Mouse (Mus musculus): ENCODE results near the gene Pdzrn3. TPM values are rescaled to one million over a fixed set of nuclear protein-coding genes. Genes with fewer than 3 reads are reported as not detected.

Gene Pdzrn3
- polyA plus RNA-seq, 1 experiment from 2014 or later: 9.2 TPM

GRCm38 (mm10) chr6:101254652-101255051, 123.0 kb downstream of the Pdzrn3 start:
- H3K9me3 ChIP-seq (replicated peaks): no peaks in the 10 kb centered on the region
- H3K4me1 ChIP-seq: peaks cover 69% of the 10 kb centered on the region
- no peaks in the 10 kb centered on the region for H3K36me3 ChIP-seq
- no peaks in the 10 kb centered on the region for H3K27me3 ChIP-seq (ENCODE audit: low read depth, poor library complexity, severe bottlenecking)
- 32% methylated on average over 4 of the region's 4 CpGs for WGBS
- no peak for DNase-seq (ENCODE audit: low spot score)
- H3K4me3 ChIP-seq: no peak overlapping the region
- H3K27ac ChIP-seq: 0 out of 2 replicates have a peak overlapping the region, but pooled peaks have one; percentile 11

GRCm38 (mm10) chr6:101251916-101252603, 125.6 kb downstream of the Pdzrn3 start:
- no peak for DNase-seq (ENCODE audit: low spot score)
- Histone ChIP-seq H3K9me3 (replicated peaks) (no peaks in the 10 kb centered on the region), H3K36me3 (no peaks in the 10 kb centered on the region), H3K27ac (peak overlapping the region; percentile 80), H3K4me1 (peaks cover 76% of the 10 kb centered on the region), H3K4me3 (no peak overlapping the region), H3K27me3 (ENCODE audit: low read depth, poor library complexity, severe bottlenecking) (no peaks in the 10 kb centered on the region)
- WGBS: 78% methylated on average over 12 of the region's 12 CpGs

- no peaks in the 10 kb centered on the region for H3K27me3 ChIP-seq (ENCODE audit: low read depth, poor library complexity, severe bottlenecking)
- peak overlapping the region; percentile 80 for H3K27ac ChIP-seq
- DNase-seq (ENCODE audit: low spot score): peak; percentile 44
- no peaks in the 10 kb centered on the region for H3K36me3 ChIP-seq
- no peak overlapping the region for H3K4me3 ChIP-seq
- H3K9me3 ChIP-seq (replicated peaks): no peaks in the 10 kb centered on the region
- 47% methylated on average over 5 of the region's 5 CpGs for WGBS
- peaks cover 74% of the 10 kb centered on the region for H3K4me1 ChIP-seq
Observed at GRCm38 (mm10) chr6:101251160-101251559, 126.5 kb downstream of the Pdzrn3 start.

GRCm38 (mm10) chr6:101246137-101246536, 131.6 kb downstream of the Pdzrn3 start:
- Histone ChIP-seq H3K4me3 (no peak overlapping the region), H3K36me3 (no peaks in the 10 kb centered on the region), H3K4me1 (peaks cover 31% of the 10 kb centered on the region), H3K27ac (no peak overlapping the region; the same call in 1 of the 2 replicates), H3K9me3 (replicated peaks) (no peaks in the 10 kb centered on the region), H3K27me3 (ENCODE audit: low read depth, poor library complexity, severe bottlenecking) (no peaks in the 10 kb centered on the region)
- DNase-seq (ENCODE audit: low spot score): no peak
- 78% methylated on average over 4 of the region's 4 CpGs for WGBS

GRCm38 (mm10) chr6:101244355-101244754, 133.3 kb downstream of the Pdzrn3 start:
- no peak for DNase-seq (ENCODE audit: low spot score)
- Histone ChIP-seq H3K4me3 (no peak overlapping the region), H3K27me3 (ENCODE audit: low read depth, poor library complexity, severe bottlenecking) (no peaks in the 10 kb centered on the region), H3K36me3 (no peaks in the 10 kb centered on the region), H3K4me1 (peaks cover 16% of the 10 kb centered on the region), H3K9me3 (replicated peaks) (no peaks in the 10 kb centered on the region), H3K27ac (no peak overlapping the region)
- WGBS: 90% methylated on average over 3 of the region's 3 CpGs

- Histone ChIP-seq H3K4me1 (peaks cover 13% of the 10 kb centered on the region), H3K27ac (no peak overlapping the region), H3K4me3 (no peak overlapping the region), H3K36me3 (no peaks in the 10 kb centered on the region), H3K9me3 (replicated peaks) (no peaks in the 10 kb centered on the region), H3K27me3 (ENCODE audit: low read depth, poor library complexity, severe bottlenecking) (no peaks in the 10 kb centered on the region)
- no peak for DNase-seq (ENCODE audit: low spot score)
- WGBS: 91% methylated on average over 7 of the region's 7 CpGs
Observed at GRCm38 (mm10) chr6:101243189-101243815, 134.4 kb downstream of the Pdzrn3 start.

GRCm38 (mm10) chr6:101236641-101237246, 141.0 kb downstream of the Pdzrn3 start:
- Histone ChIP-seq H3K36me3 (no peaks in the 10 kb centered on the region), H3K27ac (no peak overlapping the region; the same call in 1 of the 2 replicates), H3K27me3 (ENCODE audit: low read depth, poor library complexity, severe bottlenecking) (no peaks in the 10 kb centered on the region), H3K9me3 (replicated peaks) (no peaks in the 10 kb centered on the region), H3K4me1 (peaks cover 39% of the 10 kb centered on the region), H3K4me3 (no peak overlapping the region)
- WGBS: 39% methylated on average over 4 of the region's 5 CpGs
- DNase-seq (ENCODE audit: low spot score): no peak

- Histone ChIP-seq H3K27me3 (ENCODE audit: low read depth, poor library complexity, severe bottlenecking) (no peaks in the 10 kb centered on the region), H3K27ac (no peak overlapping the region), H3K36me3 (no peaks in the 10 kb centered on the region), H3K9me3 (replicated peaks) (no peaks in the 10 kb centered on the region), H3K4me1 (peaks cover 39% of the 10 kb centered on the region), H3K4me3 (no peak overlapping the region)
- DNase-seq (ENCODE audit: low spot score): no peak
- WGBS: 79% methylated on average over 7 of the region's 7 CpGs
Observed at GRCm38 (mm10) chr6:101236230-101236629, 141.5 kb downstream of the Pdzrn3 start.

GRCm38 (mm10) chr6:101234349-101234748, 143.3 kb downstream of the Pdzrn3 start:
- H3K9me3 ChIP-seq (replicated peaks): no peaks in the 10 kb centered on the region
- no peaks in the 10 kb centered on the region for H3K36me3 ChIP-seq
- H3K27ac ChIP-seq: no peak overlapping the region
- H3K4me3 ChIP-seq: no peak overlapping the region
- 22% methylated on average over 10 of the region's 10 CpGs for WGBS
- no peaks in the 10 kb centered on the region for H3K27me3 ChIP-seq (ENCODE audit: low read depth, poor library complexity, severe bottlenecking)
- DNase-seq (ENCODE audit: low spot score): no peak
- peaks cover 47% of the 10 kb centered on the region for H3K4me1 ChIP-seq

- peak overlapping the region; percentile 62; the same call in 1 of the 2 replicates for H3K27ac ChIP-seq
- no peak for DNase-seq (ENCODE audit: low spot score)
- no peak overlapping the region for H3K4me3 ChIP-seq
- H3K9me3 ChIP-seq (replicated peaks): no peaks in the 10 kb centered on the region
- peaks cover 54% of the 10 kb centered on the region for H3K4me1 ChIP-seq
- no peaks in the 10 kb centered on the region for H3K27me3 ChIP-seq (ENCODE audit: low read depth, poor library complexity, severe bottlenecking)
- no peaks in the 10 kb centered on the region for H3K36me3 ChIP-seq
- WGBS: 88% methylated on average over 6 of the region's 6 CpGs
Observed at GRCm38 (mm10) chr6:101233680-101234079, 144.0 kb downstream of the Pdzrn3 start.

- Histone ChIP-seq H3K4me3 (no peak overlapping the region), H3K9me3 (replicated peaks) (no peaks in the 10 kb centered on the region), H3K36me3 (no peaks in the 10 kb centered on the region), H3K27me3 (ENCODE audit: low read depth, poor library complexity, severe bottlenecking) (no peaks in the 10 kb centered on the region), H3K4me1 (peaks cover 34% of the 10 kb centered on the region), H3K27ac (no peak overlapping the region)
- WGBS: 59% methylated on average over 8 of the region's 8 CpGs
- no peak for DNase-seq (ENCODE audit: low spot score)
Observed at GRCm38 (mm10) chr6:101227294-101227855, 150.3 kb downstream of the Pdzrn3 start.

- DNase-seq (ENCODE audit: low spot score): no peak
- Histone ChIP-seq H3K36me3 (no peaks in the 10 kb centered on the region), H3K9me3 (replicated peaks) (no peaks in the 10 kb centered on the region), H3K4me3 (no peak overlapping the region), H3K27ac (no peak overlapping the region), H3K4me1 (peaks cover 14% of the 10 kb centered on the region), H3K27me3 (ENCODE audit: low read depth, poor library complexity, severe bottlenecking) (no peaks in the 10 kb centered on the region)
- 85% methylated on average over 3 of the region's 3 CpGs for WGBS
Observed at GRCm38 (mm10) chr6:101220307-101220706, 157.4 kb downstream of the Pdzrn3 start.

- WGBS: 93% methylated on average over 3 of the region's 3 CpGs
Observed at GRCm38 (mm10) chr6:101219004-101219403, 158.7 kb downstream of the Pdzrn3 start.

More at GRCm38 (mm10) chr6:101219004-101219403, 158.7 kb downstream of the Pdzrn3 start:
- Histone ChIP-seq H3K4me1 (peaks cover 20% of the 10 kb centered on the region), H3K27ac (no peak overlapping the region), H3K4me3 (no peak overlapping the region), H3K9me3 (replicated peaks) (no peaks in the 10 kb centered on the region), H3K27me3 (ENCODE audit: low read depth, poor library complexity, severe bottlenecking) (no peaks in the 10 kb centered on the region), H3K36me3 (no peaks in the 10 kb centered on the region)
- no peak for DNase-seq (ENCODE audit: low spot score)

Data from limb, embryonic 10.5 days (tissue).